Mouse (Mus musculus) bone marrow, adult 2 months (tissue): ENCODE measurements around the gene Clcf1.

Experiments
- CTCF ChIP-seq: fragments of 200-500 bp; IDR thresholded peaks from 2 replicates; pipeline ENCODE4 v1.5.1; 2011; ENCODE audit warnings: low read length, control low read depth; ENCODE audit not compliant: control insufficient read depth, insufficient read depth
- POLR2A ChIP-seq: fragments of 200-500 bp; IDR thresholded peaks from 2 replicates; pipeline ENCODE4 v1.6.1; 2011; ENCODE audit warnings: low read depth, mild to moderate bottlenecking, control low read depth, low read length, borderline replicate concordance; ENCODE audit not compliant: control insufficient read depth

- TF ChIP-seq CTCF = no peak
- no peak for TF ChIP-seq POLR2A
Observed at GRCm38 (mm10) chr19:4229451-4230076, 15.5 kb downstream of the Clcf1 start.
